Mouse (Mus musculus): ENCODE data around the gene Il2. TPM values are rescaled to one million over a fixed set of nuclear protein-coding genes. Genes with fewer than 3 reads are reported as not detected.

Gene Il2
- polyA plus RNA-seq, 1 experiment from 2014 or later, result 0.22 TPM

DNA sequence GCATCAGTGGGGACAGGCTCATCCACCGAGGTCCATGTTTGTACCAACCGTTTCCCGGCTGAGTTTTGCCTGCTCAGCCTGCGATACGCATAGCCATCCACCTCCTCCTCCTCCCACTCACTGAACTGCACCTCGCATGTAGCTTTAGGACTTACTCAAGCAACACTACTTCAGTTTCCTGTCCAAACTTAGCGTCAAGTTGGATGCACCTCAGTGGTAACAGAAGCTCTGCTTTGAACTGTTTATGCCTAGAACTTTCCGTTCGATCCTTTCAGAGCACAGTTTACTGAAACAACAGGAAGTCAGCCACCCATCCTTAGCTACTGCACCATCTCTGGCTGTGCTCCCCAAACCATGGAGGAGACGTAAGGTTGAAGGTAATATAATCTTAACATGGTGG is 26.5 kb upstream of the Il2 start:
- peaks cover 6% of the 10 kb centered on the region for H3K4me1 ChIP-seq (ENCODE audit: control insufficient read depth, insufficient read depth, low read length)
- H3K27ac ChIP-seq (ENCODE audit: low read length), result no peak overlapping the region
- H3K9me3 ChIP-seq (replicated peaks; ENCODE audit: control insufficient read depth, low read length), result no peaks in the 10 kb centered on the region
- H3K4me2 ChIP-seq (ENCODE audit: low read depth, low read length), result no peak overlapping the region
- no peaks in the 10 kb centered on the region for H3K36me3 ChIP-seq (ENCODE audit: control insufficient read depth, insufficient read depth)
- ATAC-seq (replicated peaks; ENCODE audit: extremely low read depth, insufficient read depth, low FRiP score), result no peak
- no peak overlapping the region for H3K9ac ChIP-seq (ENCODE audit: low read length)
- H3K27me3 ChIP-seq (ENCODE audit: control insufficient read depth, insufficient read depth, low read length), result no peaks in the 10 kb centered on the region
- 79% methylated on average over 10 of the region's 10 CpGs for WGBS
- H3K4me3 ChIP-seq (ENCODE audit: low read length), result no peak overlapping the region

DNA sequence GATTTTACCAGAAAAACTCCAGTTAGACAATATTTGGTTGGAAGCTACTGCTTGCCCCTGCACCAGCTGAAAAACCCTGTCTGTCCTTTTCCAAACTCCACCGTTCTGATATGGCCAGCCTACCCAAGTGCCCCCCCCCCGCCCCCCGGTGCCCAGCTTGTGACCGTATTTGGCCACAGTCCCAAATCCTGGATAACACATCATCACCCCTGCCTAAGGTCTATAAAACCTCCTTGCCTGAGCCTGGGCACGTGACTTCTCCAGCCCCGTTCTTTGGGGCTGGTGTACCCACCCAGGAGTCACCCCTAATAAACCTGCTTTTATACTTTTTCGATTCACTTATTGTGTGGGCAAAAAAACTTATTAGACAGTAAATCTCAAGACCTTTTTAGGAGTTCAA is 21.1 kb upstream of the Il2 start:
- 26% methylated on average over 7 of the region's 7 CpGs for WGBS
- Histone ChIP-seq H3K4me2 (ENCODE audit: low read depth, low read length) (peak overlapping the region; percentile 47), H3K27me3 (ENCODE audit: control insufficient read depth, insufficient read depth, low read length) (no peaks in the 10 kb centered on the region), H3K27ac (ENCODE audit: low read length) (peak overlapping the region; percentile 73), H3K4me3 (ENCODE audit: low read length) (peak overlapping the region; percentile 4; the same call in 1 of the 2 replicates), H3K9me3 (replicated peaks; ENCODE audit: control insufficient read depth, low read length) (no peaks in the 10 kb centered on the region), H3K4me1 (ENCODE audit: control insufficient read depth, insufficient read depth, low read length) (peaks cover 13% of the 10 kb centered on the region), H3K36me3 (ENCODE audit: control insufficient read depth, insufficient read depth) (no peaks in the 10 kb centered on the region), H3K9ac (ENCODE audit: low read length) (no peak overlapping the region)
- peak; percentile 49 for ATAC-seq (replicated peaks; ENCODE audit: extremely low read depth, insufficient read depth, low FRiP score)

DNA sequence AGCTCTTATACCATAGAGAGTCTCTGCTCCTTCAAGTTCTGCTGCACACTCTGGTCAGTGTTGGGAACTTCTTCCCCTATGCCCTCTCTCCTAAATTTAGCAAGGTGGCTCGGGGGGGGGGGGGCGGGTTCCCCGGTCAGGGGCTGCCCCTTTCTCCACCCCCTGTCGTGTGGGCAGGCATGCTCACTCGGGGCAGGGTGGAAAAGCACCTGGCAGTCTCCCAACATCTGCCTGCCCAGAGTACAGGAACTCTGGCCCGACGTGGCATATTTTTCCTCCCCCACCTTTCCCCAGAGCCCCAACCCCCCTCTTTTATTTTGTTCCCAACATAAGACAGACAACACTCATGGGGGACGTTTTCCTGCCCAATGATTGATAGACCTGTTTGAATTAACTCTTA is 20.6 kb upstream of the Il2 start:
- Histone ChIP-seq H3K4me1 (ENCODE audit: control insufficient read depth, insufficient read depth, low read length) (peaks cover 13% of the 10 kb centered on the region), H3K27me3 (ENCODE audit: control insufficient read depth, insufficient read depth, low read length) (no peaks in the 10 kb centered on the region), H3K9ac (ENCODE audit: low read length) (no peak overlapping the region), H3K27ac (ENCODE audit: low read length) (peak overlapping the region; percentile 73), H3K4me3 (ENCODE audit: low read length) (peak overlapping the region; percentile 4; the same call in 1 of the 2 replicates), H3K9me3 (replicated peaks; ENCODE audit: control insufficient read depth, low read length) (no peaks in the 10 kb centered on the region), H3K36me3 (ENCODE audit: control insufficient read depth, insufficient read depth) (no peaks in the 10 kb centered on the region), H3K4me2 (ENCODE audit: low read depth, low read length) (peak overlapping the region; percentile 47)
- WGBS, result 8% methylated on average over 8 of the region's 8 CpGs
- peak; percentile 96 for ATAC-seq (replicated peaks; ENCODE audit: extremely low read depth, insufficient read depth, low FRiP score)

DNA sequence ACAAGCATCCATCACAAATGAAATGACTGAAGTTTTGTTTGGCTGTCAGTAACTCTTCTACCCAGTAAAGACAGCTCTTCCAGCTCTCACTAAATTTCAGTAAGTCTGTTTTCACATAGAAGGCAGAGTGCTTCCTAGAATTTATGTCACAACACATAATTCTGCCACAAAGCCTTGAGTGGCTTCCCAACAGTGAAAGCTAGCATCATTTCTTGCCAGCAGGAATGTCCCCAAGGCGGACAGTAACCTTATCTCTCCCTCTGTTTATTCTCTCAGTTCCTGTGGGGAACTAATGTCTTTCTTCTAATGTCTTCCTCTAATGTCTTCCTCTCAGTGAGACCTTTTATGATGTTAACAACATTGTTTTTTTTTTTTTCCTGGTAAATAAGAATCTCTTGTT is 19.2 kb upstream of the Il2 start:
- H3K9me3 ChIP-seq (replicated peaks; ENCODE audit: control insufficient read depth, low read length), result no peaks in the 10 kb centered on the region
- no peak for ATAC-seq (replicated peaks; ENCODE audit: extremely low read depth, insufficient read depth, low FRiP score)
- no peak overlapping the region for H3K4me3 ChIP-seq (ENCODE audit: low read length)
- no peak overlapping the region for H3K9ac ChIP-seq (ENCODE audit: low read length)
- no peak overlapping the region for H3K4me2 ChIP-seq (ENCODE audit: low read depth, low read length)
- H3K36me3 ChIP-seq (ENCODE audit: control insufficient read depth, insufficient read depth), result no peaks in the 10 kb centered on the region
- no peak overlapping the region for H3K27ac ChIP-seq (ENCODE audit: low read length)
- WGBS, result 35% methylated on average over 1 of the region's 1 CpGs
- H3K4me1 ChIP-seq (ENCODE audit: control insufficient read depth, insufficient read depth, low read length), result peaks cover 13% of the 10 kb centered on the region
- no peaks in the 10 kb centered on the region for H3K27me3 ChIP-seq (ENCODE audit: control insufficient read depth, insufficient read depth, low read length)

DNA sequence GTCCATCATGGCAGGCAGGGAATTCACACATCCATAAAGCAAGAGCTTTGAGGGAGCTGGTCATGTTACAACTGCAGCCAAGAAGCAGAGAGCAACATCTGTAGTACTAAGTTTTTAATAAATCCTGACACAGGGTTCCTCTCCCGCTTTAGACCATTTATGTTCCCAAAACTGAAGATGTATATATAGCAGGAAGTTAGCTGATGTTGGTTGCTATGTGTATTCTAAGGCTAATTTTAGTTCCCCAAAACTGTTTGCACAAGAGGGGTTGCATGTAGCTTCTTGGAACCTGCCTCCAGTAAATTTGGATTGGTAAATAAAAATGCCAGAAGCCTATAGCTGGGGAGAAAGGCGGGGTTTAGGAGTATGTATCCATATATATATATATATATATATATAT is 16.1 kb upstream of the Il2 start:
- 51% methylated on average over 2 of the region's 2 CpGs for WGBS
- H3K9ac ChIP-seq (ENCODE audit: low read length), result no peak overlapping the region
- no peak overlapping the region for H3K27ac ChIP-seq (ENCODE audit: low read length)
- H3K4me3 ChIP-seq (ENCODE audit: low read length), result no peak overlapping the region
- H3K4me1 ChIP-seq (ENCODE audit: control insufficient read depth, insufficient read depth, low read length), result peaks cover 9% of the 10 kb centered on the region
- ATAC-seq (replicated peaks; ENCODE audit: extremely low read depth, insufficient read depth, low FRiP score), result no peak
- no peaks in the 10 kb centered on the region for H3K27me3 ChIP-seq (ENCODE audit: control insufficient read depth, insufficient read depth, low read length)
- H3K36me3 ChIP-seq (ENCODE audit: control insufficient read depth, insufficient read depth), result no peaks in the 10 kb centered on the region
- no peak overlapping the region for H3K4me2 ChIP-seq (ENCODE audit: low read depth, low read length)
- H3K9me3 ChIP-seq (replicated peaks; ENCODE audit: control insufficient read depth, low read length), result no peaks in the 10 kb centered on the region

DNA sequence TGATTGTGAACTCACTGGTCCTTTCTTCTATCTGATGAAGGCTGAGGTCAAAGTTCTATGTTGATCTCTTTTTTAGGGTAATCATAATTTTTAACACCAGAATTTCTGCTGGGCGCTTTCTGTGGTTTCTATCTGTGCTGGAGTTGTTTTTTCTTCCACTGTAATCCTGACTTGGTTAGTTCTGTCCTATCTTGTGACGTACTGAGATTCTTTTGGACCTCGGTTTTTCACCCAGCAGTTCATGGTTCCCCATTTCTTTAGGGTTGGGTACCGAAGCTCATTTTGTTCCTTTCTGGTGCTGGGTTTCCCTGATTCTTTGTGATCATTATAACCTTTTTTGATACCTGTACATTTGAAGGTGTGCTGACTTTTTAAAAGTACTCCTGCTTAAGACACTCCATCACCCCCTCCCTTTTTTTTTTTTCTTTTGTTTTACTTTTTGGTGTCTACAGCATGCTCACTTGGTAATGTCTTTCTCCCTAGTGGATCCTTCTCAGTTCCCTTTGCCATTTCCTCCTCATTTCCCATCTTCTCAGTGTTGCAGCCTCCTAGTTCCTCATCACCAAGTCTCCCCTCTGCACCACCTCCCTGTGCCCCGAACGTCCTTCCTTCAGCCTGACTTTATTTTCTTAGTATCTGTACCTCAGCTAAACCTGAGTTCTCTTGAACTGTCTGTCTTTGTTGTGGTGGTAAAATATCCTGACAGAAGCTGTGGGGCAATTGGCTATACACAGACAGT is 14.6 kb upstream of the Il2 start:
- H3K4me1 ChIP-seq (ENCODE audit: control insufficient read depth, insufficient read depth, low read length), result peaks cover 1% of the 10 kb centered on the region
- H3K36me3 ChIP-seq (ENCODE audit: control insufficient read depth, insufficient read depth), result no peaks in the 10 kb centered on the region
- H3K27me3 ChIP-seq (ENCODE audit: control insufficient read depth, insufficient read depth, low read length), result no peaks in the 10 kb centered on the region
- H3K4me2 ChIP-seq (ENCODE audit: low read depth, low read length), result no peak overlapping the region
- H3K27ac ChIP-seq (ENCODE audit: low read length), result no peak overlapping the region
- H3K4me3 ChIP-seq (ENCODE audit: low read length), result no peak overlapping the region
- no peak for ATAC-seq (replicated peaks; ENCODE audit: extremely low read depth, insufficient read depth, low FRiP score)
- H3K9me3 ChIP-seq (replicated peaks; ENCODE audit: control insufficient read depth, low read length), result no peaks in the 10 kb centered on the region
- WGBS, result 89% methylated on average over 6 of the region's 6 CpGs
- no peak overlapping the region for H3K9ac ChIP-seq (ENCODE audit: low read length)

DNA sequence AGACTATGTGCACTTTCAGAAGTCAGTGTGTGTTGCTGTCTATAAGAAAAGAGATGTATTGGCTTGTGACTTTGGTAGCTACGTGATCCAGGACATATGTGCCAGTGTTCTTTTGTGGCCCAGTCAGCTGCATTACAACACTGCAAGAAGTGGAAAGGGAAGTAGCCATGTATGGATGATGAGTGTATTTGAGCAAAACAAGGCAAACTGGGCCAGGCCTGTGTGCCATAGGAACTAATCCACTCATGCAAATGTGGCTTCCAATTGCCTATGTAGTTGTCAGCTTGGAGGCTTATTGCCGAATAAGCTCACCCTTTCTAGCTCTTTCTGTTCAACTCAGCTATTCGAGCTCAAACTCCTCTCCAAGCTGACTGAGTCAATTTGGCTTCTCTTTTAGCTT is 13.4 kb upstream of the Il2 start:
- 73% methylated on average over 3 of the region's 3 CpGs for WGBS
- no peak overlapping the region for H3K4me2 ChIP-seq (ENCODE audit: low read depth, low read length)
- no peak overlapping the region for H3K9ac ChIP-seq (ENCODE audit: low read length)
- H3K27me3 ChIP-seq (ENCODE audit: control insufficient read depth, insufficient read depth, low read length), result no peaks in the 10 kb centered on the region
- no peaks in the 10 kb centered on the region for H3K4me1 ChIP-seq (ENCODE audit: control insufficient read depth, insufficient read depth, low read length)
- H3K27ac ChIP-seq (ENCODE audit: low read length), result no peak overlapping the region
- H3K4me3 ChIP-seq (ENCODE audit: low read length), result no peak overlapping the region
- no peaks in the 10 kb centered on the region for H3K9me3 ChIP-seq (replicated peaks; ENCODE audit: control insufficient read depth, low read length)
- ATAC-seq (replicated peaks; ENCODE audit: extremely low read depth, insufficient read depth, low FRiP score), result no peak
- no peaks in the 10 kb centered on the region for H3K36me3 ChIP-seq (ENCODE audit: control insufficient read depth, insufficient read depth)

DNA sequence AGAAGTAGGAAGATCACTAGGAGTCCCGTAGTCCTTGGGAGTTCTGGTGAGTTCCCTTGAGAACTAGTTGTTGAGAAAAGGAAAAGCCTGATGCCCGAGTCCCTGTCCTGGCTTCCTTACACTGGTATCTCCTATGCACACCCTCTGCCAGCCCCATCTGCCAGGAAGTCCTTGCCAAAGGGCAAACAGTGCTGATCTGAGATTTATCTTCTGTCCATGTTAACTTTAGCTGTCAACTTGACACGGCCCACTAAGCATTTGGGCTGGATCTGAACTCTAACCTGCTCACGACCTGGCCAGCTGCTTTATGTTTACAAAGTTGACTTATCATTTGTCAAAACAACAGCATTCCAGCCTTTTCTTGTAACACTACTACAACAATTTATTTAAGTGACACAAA is 11.5 kb upstream of the Il2 start:
- no peak for ATAC-seq (replicated peaks; ENCODE audit: extremely low read depth, insufficient read depth, low FRiP score)
- H3K4me1 ChIP-seq (ENCODE audit: control insufficient read depth, insufficient read depth, low read length), result no peaks in the 10 kb centered on the region
- H3K27ac ChIP-seq (ENCODE audit: low read length), result no peak overlapping the region
- no peak overlapping the region for H3K4me3 ChIP-seq (ENCODE audit: low read length)
- WGBS, result 48% methylated on average over 4 of the region's 4 CpGs
- no peaks in the 10 kb centered on the region for H3K27me3 ChIP-seq (ENCODE audit: control insufficient read depth, insufficient read depth, low read length)
- no peak overlapping the region for H3K9ac ChIP-seq (ENCODE audit: low read length)
- H3K9me3 ChIP-seq (replicated peaks; ENCODE audit: control insufficient read depth, low read length), result no peaks in the 10 kb centered on the region
- no peaks in the 10 kb centered on the region for H3K36me3 ChIP-seq (ENCODE audit: control insufficient read depth, insufficient read depth)
- no peak overlapping the region for H3K4me2 ChIP-seq (ENCODE audit: low read depth, low read length)

DNA sequence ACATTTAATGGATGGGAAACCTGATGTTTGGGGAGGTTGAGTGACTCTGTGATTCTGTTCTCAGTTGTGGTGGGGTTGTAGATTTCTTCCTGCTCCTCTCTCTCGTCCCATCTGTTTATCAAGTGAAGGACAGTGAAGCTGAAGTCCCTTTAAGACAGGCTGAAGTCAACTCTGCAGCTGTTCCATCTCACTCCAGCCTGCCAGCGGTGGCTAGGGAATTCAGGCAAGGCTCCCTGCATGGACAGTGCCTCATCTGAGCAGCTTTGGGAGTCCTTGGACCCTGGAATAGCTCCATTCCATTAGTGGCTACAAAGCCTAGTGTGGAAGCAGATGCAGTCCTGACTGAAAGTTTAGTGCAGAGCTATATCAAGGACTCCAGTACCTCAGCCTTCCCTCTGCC is 3.3 kb upstream of the Il2 start:
- Histone ChIP-seq H3K36me3 (ENCODE audit: control insufficient read depth, insufficient read depth) (no peaks in the 10 kb centered on the region), H3K4me1 (ENCODE audit: control insufficient read depth, insufficient read depth, low read length) (peaks cover 3% of the 10 kb centered on the region; the same call in 1 of the 2 replicates), H3K9me3 (replicated peaks; ENCODE audit: control insufficient read depth, low read length) (no peaks in the 10 kb centered on the region), H3K27ac (ENCODE audit: low read length) (no peak overlapping the region), H3K4me3 (ENCODE audit: low read length) (no peak overlapping the region), H3K27me3 (ENCODE audit: control insufficient read depth, insufficient read depth, low read length) (no peaks in the 10 kb centered on the region), H3K4me2 (ENCODE audit: low read depth, low read length) (no peak overlapping the region), H3K9ac (ENCODE audit: low read length) (no peak overlapping the region)
- 52% methylated on average over 2 of the region's 2 CpGs for WGBS
- no peak for ATAC-seq (replicated peaks; ENCODE audit: extremely low read depth, insufficient read depth, low FRiP score)

Measured in heart, embryonic 16.5 days (tissue).